Mouse (Mus musculus): ENCODE results near the gene Tent4a. TPM values are rescaled to one million over a fixed set of nuclear protein-coding genes. Genes with fewer than 3 reads are reported as not detected.
"Not testable (repeated sequence)": the region's sequence is repeated elsewhere in the genome, so short reads cannot be mapped to it uniquely, and the experiment has no call there.

Gene Tent4a
- polyA plus RNA-seq (2015; fragmentation: Nextera tagmentation; extraction: Ambion mirVana) = 5.3 and 5.7 TPM in 2 replicates

DNA sequence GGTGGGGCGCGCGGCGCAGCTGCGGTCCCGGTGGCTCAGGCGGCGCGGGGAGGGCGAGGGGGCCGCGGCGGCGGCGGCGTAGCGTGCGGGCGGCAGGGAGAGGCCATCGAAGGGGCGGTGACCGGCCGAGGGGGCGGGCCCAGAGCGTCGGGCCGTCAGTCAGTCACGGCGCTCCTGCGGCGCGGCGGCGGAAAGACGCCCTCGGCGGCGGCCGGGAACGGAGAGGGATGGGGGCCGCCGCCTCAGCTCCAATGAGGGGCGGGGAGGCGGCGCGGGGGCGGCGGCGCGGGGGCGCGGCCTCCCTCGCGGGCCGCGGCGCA is at the start of gene Tent4a:
Gene Tent4a (minus strand): TSS at position 284 of the 320 bp plus-strand sequence.
- Histone ChIP-seq H3K4me2 (peak within 1 kb of the TSS; percentile 77), H3K27me3 (no peaks in the 10 kb centered on the region), H3K4me1 (peaks cover 40% of the 10 kb centered on the region), H3K36me3 (peaks cover 9% of the 10 kb centered on the region), H3K27ac (peak within 1 kb of the TSS; percentile 95), H3K9me3 (no peaks in the 10 kb centered on the region), H3K4me3 (peak within 1 kb of the TSS; percentile 66), H3K9ac (peak within 1 kb of the TSS; percentile 62)
- WGBS = 1% methylated on average over 28 of the region's 57 CpGs
- peak; percentile 89 for ATAC-seq (ENCODE audit: borderline replicate concordance, extremely low read depth, low FRiP score, low TSS enrichment)

GRCm38 (mm10) chr13:69583591-69583990 is 49.2 kb upstream of the Tent4a start:
- H3K27ac ChIP-seq = no peak overlapping the region
- 84% methylated on average over 6 of the region's 6 CpGs for WGBS
- no peaks in the 10 kb centered on the region for H3K27me3 ChIP-seq
- no peaks in the 10 kb centered on the region for H3K36me3 ChIP-seq
- ATAC-seq (ENCODE audit: borderline replicate concordance, extremely low read depth, low FRiP score, low TSS enrichment) = no peak
- no peaks in the 10 kb centered on the region for H3K4me1 ChIP-seq
- no peak overlapping the region for H3K4me3 ChIP-seq
- no peak overlapping the region for H3K9ac ChIP-seq
- no peak overlapping the region for H3K4me2 ChIP-seq
- no peaks in the 10 kb centered on the region for H3K9me3 ChIP-seq

DNA sequence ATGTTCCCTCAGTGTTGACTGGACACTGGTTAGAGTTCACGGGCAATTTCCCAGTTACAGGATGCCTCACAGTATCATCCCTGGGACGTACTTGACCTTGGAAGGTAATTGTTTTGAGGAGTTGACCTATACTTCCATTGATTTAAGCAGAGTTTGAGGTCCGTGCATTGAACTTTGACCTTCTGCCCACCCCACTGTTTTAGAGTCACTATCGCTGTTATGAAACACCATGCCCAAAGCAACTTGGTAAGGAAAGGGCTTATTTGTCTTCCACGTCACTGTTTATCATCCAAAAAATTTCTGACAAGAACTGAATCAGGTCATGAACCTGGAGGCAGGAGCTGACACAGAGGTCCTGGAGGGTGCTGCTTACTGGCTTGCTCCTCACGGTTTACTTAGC is 48.0 kb upstream of the Tent4a start:
- ATAC-seq (ENCODE audit: borderline replicate concordance, extremely low read depth, low FRiP score, low TSS enrichment) = no peak
- H3K4me1 ChIP-seq = no peaks in the 10 kb centered on the region
- no peak overlapping the region for H3K4me3 ChIP-seq
- no peak overlapping the region for H3K9ac ChIP-seq
- H3K9me3 ChIP-seq = no peaks in the 10 kb centered on the region
- 77% methylated on average over 6 of the region's 6 CpGs for WGBS
- H3K27ac ChIP-seq = no peak overlapping the region
- no peaks in the 10 kb centered on the region for H3K36me3 ChIP-seq
- no peaks in the 10 kb centered on the region for H3K27me3 ChIP-seq
- H3K4me2 ChIP-seq = no peak overlapping the region

GRCm38 (mm10) chr13:69577181-69577834 is 42.9 kb upstream of the Tent4a start:
- no peaks in the 10 kb centered on the region for H3K36me3 ChIP-seq
- WGBS = 87% methylated on average over 16 of the region's 16 CpGs
- no peaks in the 10 kb centered on the region for H3K4me1 ChIP-seq
- H3K27ac ChIP-seq = no peak overlapping the region
- H3K9me3 ChIP-seq = no peaks in the 10 kb centered on the region
- ATAC-seq (ENCODE audit: borderline replicate concordance, extremely low read depth, low FRiP score, low TSS enrichment) = no peak
- no peak overlapping the region for H3K4me2 ChIP-seq
- no peak overlapping the region for H3K9ac ChIP-seq
- H3K27me3 ChIP-seq = no peaks in the 10 kb centered on the region
- no peak overlapping the region for H3K4me3 ChIP-seq

DNA sequence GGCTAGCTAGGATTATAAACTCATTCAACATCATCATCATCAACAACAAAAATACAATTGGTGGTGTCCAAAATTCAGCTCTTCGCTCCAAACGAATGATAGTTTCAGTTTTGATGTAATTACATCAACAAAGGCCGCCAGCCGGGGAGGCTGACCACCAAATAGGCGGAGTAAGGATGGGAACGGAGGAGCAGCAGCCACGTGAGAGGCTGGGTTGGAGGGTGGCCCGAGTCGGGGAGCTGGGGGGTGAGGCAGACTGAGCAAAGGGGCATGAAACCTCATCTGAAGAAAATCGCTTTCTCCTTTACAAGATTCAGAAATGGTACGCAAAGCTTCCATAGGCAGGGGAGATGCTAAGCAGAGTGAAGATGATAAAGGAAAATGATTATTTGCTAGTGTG is 42.3 kb upstream of the Tent4a start:
- Histone ChIP-seq H3K27ac (no peak overlapping the region), H3K9ac (no peak overlapping the region), H3K9me3 (no peaks in the 10 kb centered on the region), H3K4me1 (no peaks in the 10 kb centered on the region), H3K36me3 (no peaks in the 10 kb centered on the region), H3K4me3 (no peak overlapping the region), H3K27me3 (no peaks in the 10 kb centered on the region), H3K4me2 (no peak overlapping the region)
- no peak for ATAC-seq (ENCODE audit: borderline replicate concordance, extremely low read depth, low FRiP score, low TSS enrichment)
- 58% methylated on average over 11 of the region's 11 CpGs for WGBS

DNA sequence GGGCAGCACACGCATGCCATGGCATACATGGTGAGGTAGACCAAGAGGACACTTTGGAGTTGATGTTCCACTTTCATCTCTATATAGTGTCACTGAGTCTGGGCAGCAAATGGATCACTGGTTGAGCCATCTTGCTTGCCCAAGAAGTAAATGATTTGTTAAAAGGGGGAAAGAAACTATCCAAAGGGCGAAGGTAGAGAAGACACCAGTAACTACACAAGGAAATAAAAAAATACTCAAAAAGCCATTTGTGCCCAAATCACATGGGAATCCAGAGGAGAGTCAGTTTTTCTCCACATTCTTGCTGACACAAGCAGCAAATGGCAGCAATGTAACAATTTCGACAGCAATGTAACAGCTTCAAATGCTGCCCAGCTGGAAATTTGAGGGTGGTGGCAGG is 38.2 kb upstream of the Tent4a start:
- no peak overlapping the region for H3K4me3 ChIP-seq
- no peak overlapping the region for H3K4me2 ChIP-seq
- ATAC-seq (ENCODE audit: borderline replicate concordance, extremely low read depth, low FRiP score, low TSS enrichment) = no peak
- H3K4me1 ChIP-seq = no peaks in the 10 kb centered on the region
- no peaks in the 10 kb centered on the region for H3K9me3 ChIP-seq
- no peaks in the 10 kb centered on the region for H3K36me3 ChIP-seq
- 89% methylated on average over 3 of the region's 3 CpGs for WGBS
- no peaks in the 10 kb centered on the region for H3K27me3 ChIP-seq
- H3K27ac ChIP-seq = no peak overlapping the region
- no peak overlapping the region for H3K9ac ChIP-seq

DNA sequence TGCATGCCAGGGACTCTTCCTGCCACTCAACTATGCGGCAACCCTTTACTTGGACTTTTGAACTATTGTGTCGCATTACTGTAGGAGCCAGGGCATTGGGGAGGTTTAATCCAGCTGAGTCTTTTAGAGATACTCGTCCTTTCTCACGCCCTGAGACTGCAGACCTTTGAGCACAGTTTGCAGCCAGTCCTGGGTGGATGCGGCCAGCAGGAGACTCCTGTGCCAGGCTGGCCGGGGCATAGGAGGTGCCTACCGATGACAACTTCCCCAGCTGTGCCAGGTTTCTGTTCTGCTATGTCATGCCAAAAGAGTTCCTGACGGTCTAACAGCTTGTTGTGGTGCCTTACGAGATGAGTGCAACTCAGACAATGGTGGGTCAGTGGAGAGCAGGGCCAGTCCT is 34.8 kb upstream of the Tent4a start:
- Histone ChIP-seq H3K27me3 (no peaks in the 10 kb centered on the region), H3K4me2 (no peak overlapping the region), H3K4me3 (no peak overlapping the region), H3K9ac (no peak overlapping the region), H3K9me3 (no peaks in the 10 kb centered on the region), H3K4me1 (no peaks in the 10 kb centered on the region), H3K27ac (no peak overlapping the region), H3K36me3 (no peaks in the 10 kb centered on the region)
- no peak for ATAC-seq (ENCODE audit: borderline replicate concordance, extremely low read depth, low FRiP score, low TSS enrichment)
- 77% methylated on average over 9 of the region's 9 CpGs for WGBS

DNA sequence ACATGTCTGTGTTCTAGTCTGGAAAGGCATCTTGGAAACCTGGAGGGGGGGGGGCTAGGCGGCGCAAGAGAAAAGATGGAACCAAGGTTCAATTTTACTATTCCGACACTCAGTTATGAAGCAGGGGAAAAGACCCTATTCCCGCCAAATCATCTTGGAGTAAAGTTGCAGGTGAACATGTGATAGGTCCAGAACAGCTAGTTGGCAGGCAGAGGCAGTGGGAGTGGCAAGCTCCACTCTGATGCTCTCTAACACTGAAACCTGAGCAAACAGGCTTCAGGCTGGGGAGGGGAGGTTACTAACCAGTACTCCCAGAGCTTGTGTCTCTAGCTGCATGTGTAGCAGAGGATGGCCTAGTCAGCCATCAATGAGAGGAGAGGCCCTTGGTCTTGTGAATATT is 31.0 kb upstream of the Tent4a start:
- H3K27ac ChIP-seq; H3K36me3 ChIP-seq; H3K4me1 ChIP-seq; ATAC-seq (ENCODE audit: borderline replicate concordance, extremely low read depth, low FRiP score, low TSS enrichment); H3K4me2 ChIP-seq; H3K9me3 ChIP-seq; H3K4me3 ChIP-seq; H3K9ac ChIP-seq; H3K27me3 ChIP-seq: not testable (repeated sequence)
- 88% methylated on average over 4 of the region's 4 CpGs for WGBS

DNA sequence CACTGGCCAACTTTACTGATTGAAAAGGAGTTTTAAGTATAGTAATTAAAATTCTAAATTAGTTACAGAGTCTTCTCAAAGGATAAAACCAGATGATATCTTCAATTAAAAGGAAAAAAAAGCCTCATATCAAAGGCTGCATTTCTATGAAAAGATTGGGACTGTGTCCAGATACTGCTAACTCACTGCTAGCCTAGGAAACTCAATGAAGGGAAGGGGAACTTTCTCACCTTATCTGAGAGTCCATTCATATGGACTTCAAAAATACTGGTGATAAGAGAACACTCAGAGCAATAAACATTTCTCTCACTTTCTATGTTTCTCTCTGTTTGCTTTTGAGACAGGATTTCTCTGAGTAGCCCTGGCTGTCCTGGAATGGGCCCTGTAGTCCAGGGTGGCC is 30.2 kb upstream of the Tent4a start:
- Histone ChIP-seq H3K9ac (no peak overlapping the region), H3K27me3 (no peaks in the 10 kb centered on the region), H3K36me3 (no peaks in the 10 kb centered on the region), H3K4me1 (no peaks in the 10 kb centered on the region; the same call in 1 of the 2 replicates), H3K9me3 (no peaks in the 10 kb centered on the region), H3K4me2 (no peak overlapping the region), H3K4me3 (no peak overlapping the region), H3K27ac (no peak overlapping the region)
- ATAC-seq (ENCODE audit: borderline replicate concordance, extremely low read depth, low FRiP score, low TSS enrichment) = no peak

- Histone ChIP-seq H3K4me2 (no peak overlapping the region), H3K36me3 (no peaks in the 10 kb centered on the region), H3K9me3 (no peaks in the 10 kb centered on the region), H3K27ac (no peak overlapping the region), H3K9ac (no peak overlapping the region), H3K4me3 (no peak overlapping the region), H3K27me3 (no peaks in the 10 kb centered on the region), H3K4me1 (no peaks in the 10 kb centered on the region; the same call in 1 of the 2 replicates)
- WGBS = 58% methylated on average over 3 of the region's 3 CpGs
- ATAC-seq (ENCODE audit: borderline replicate concordance, extremely low read depth, low FRiP score, low TSS enrichment) = no peak
Measured at GRCm38 (mm10) chr13:69563905-69564304, 29.5 kb upstream of the Tent4a start.

DNA sequence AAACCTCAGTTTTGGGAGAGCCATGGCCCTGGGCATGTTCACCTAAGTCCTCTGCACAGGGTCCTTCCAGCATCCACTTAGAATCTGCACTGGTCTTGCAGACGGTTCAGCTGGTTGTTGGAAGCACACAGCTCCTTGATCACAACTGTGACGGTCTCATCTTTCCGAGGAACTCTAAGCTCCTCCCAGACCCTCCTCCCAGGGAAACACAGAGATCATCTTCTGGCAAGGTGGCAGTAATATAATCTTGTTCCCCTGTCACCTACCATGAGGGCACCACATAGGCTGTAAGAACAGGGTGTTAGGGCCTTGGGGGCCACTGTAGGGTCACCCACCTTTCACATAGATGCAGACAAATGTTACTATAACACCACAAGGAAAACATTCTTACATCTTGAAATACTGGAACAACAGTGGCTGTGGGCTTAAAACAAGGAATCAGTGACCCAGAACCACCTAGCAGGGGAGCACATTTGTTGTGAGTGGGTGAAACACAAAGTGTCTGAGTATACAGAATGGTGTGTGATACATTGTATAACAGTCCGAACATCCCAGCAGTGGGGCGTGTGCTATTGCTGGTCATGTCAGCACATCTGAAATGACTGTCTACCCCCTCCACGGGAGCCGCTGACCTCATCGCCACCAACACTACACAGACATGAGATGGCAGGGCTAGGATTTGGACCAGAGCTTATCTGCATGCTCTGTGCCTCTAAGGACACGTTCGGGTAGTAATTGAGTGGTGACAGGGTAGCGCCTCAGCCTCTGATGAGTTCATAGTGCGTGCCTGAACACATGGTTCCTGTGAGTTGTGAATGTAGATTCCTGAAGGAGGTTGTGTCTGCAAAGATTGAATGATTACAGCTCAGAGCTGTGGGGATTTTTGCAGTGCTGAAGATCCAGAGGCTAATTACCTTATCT is 28.5 kb upstream of the Tent4a start:
- H3K9me3 ChIP-seq = no peaks in the 10 kb centered on the region
- H3K36me3 ChIP-seq = no peaks in the 10 kb centered on the region
- H3K27me3 ChIP-seq = no peaks in the 10 kb centered on the region
- H3K4me1 ChIP-seq = no peaks in the 10 kb centered on the region; the same call in 1 of the 2 replicates
- no peak overlapping the region for H3K9ac ChIP-seq
- WGBS = 57% methylated on average over 12 of the region's 12 CpGs
- no peak for ATAC-seq (ENCODE audit: borderline replicate concordance, extremely low read depth, low FRiP score, low TSS enrichment)
- no peak overlapping the region for H3K4me3 ChIP-seq
- H3K27ac ChIP-seq = no peak overlapping the region
- H3K4me2 ChIP-seq = no peak overlapping the region

DNA sequence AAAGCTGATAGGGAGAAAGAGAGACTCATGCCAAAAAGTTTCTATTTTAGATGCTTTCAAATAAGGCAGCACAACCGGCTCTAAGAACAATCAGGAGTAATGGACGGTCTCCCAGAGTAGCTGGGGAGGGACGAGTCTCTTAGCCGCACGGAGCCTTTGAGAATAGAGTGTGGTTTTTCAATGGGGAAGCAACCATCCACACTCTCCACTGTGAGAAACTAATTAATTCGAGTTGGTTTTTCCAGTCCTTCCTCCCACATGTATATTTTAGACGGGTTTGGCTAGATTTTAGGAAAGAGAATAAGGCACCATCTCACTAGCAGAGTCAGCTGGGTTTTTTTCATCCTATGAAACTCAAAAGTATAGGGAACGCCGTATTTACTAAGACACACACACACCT is 27.6 kb upstream of the Tent4a start:
- H3K4me1 ChIP-seq = no peaks in the 10 kb centered on the region; the same call in 1 of the 2 replicates
- no peaks in the 10 kb centered on the region for H3K36me3 ChIP-seq
- H3K4me3 ChIP-seq = no peak overlapping the region
- no peak for ATAC-seq (ENCODE audit: borderline replicate concordance, extremely low read depth, low FRiP score, low TSS enrichment)
- no peak overlapping the region for H3K9ac ChIP-seq
- no peak overlapping the region for H3K27ac ChIP-seq
- 82% methylated on average over 9 of the region's 9 CpGs for WGBS
- H3K4me2 ChIP-seq = no peak overlapping the region
- H3K9me3 ChIP-seq = no peaks in the 10 kb centered on the region
- H3K27me3 ChIP-seq = no peaks in the 10 kb centered on the region

Measured in lung, embryonic 15.5 days (tissue).